Mouse (Mus musculus) telencephalon, adult 2 months (tissue): Measurements from ENCODE around the gene 4930426L09Rik.
A peak's percentile ranks its signal among the peaks of the same experiment; 100 is the strongest.

Experiments
- DNase-seq: peaks from one replicate; pipeline ENCODE4 v3.0.0-alpha.2; 2011; ENCODE audit warnings: low read depth, low spot score

Gene 4930426L09Rik

DNA sequence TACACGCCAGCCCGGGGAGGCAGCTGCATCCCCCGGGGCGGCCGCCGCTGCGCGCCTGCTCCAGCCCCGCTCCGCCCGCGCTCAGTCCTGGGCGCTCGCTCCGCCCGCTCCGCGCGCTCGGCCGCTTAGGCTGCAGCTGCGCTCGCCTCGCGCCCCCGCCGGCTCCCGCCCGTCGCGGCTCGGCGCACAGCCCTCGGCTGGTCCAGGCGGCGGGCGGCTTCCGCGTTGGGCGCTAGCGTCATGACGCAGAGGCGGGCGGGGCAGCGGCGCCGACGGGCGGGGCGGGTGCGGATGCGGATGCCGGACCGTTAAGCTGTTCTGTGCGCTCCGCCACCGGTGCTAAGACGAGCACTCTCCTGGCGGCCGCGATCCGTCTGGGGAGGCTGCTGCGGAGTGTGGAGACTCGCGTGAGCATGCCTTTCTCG, at the start of gene 4930426L09Rik, which contains the start of gene Pip4k2a:
4930426L09Rik (plus strand) TSS at position 290 of the 425 bp plus-strand sequence.
Pip4k2a (minus strand) TSS at position 73 of the 425 bp plus-strand sequence.
- DNase-seq = peak; percentile 81

GRCm38 (mm10) chr2:18948741-18949140, 49.4 kb upstream of the 4930426L09Rik start:
- no peak for DNase-seq

GRCm38 (mm10) chr2:18950758-18951157, 47.4 kb upstream of the 4930426L09Rik start:
- DNase-seq = no peak

- DNase-seq = peak; percentile 67
Observed at GRCm38 (mm10) chr2:18952102-18952673, 46.0 kb upstream of the 4930426L09Rik start.

GRCm38 (mm10) chr2:18954422-18954821, 43.7 kb upstream of the 4930426L09Rik start:
- DNase-seq = no peak

GRCm38 (mm10) chr2:18955022-18955421, 43.1 kb upstream of the 4930426L09Rik start:
- DNase-seq = no peak

GRCm38 (mm10) chr2:18955671-18956070, 42.5 kb upstream of the 4930426L09Rik start:
- DNase-seq = no peak

GRCm38 (mm10) chr2:18956424-18956823, 41.7 kb upstream of the 4930426L09Rik start:
- DNase-seq = no peak

DNA sequence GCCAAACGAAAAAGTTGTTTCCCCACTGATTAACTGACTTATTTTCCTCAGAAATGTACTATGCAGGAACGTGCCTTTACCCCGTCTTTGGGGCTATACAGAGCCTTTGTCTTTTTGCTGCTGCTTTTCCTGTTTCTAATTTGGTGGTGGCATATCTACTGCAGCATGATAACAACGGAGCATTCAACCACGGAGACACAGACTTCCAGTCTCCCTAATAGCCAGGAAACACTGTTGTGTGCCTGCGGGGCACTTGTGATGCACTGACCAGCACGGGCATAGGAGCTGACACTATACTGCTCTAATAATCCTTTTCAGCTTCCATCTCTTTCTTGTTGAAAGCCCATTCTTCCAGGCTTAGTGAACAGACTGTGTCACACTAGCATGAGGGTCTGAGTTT, 41.2 kb upstream of the 4930426L09Rik start:
- no peak for DNase-seq

- no peak for DNase-seq
Observed at GRCm38 (mm10) chr2:18957459-18957858, 40.7 kb upstream of the 4930426L09Rik start.

- DNase-seq = no peak
Observed at GRCm38 (mm10) chr2:18958044-18958443, 40.1 kb upstream of the 4930426L09Rik start.

DNA sequence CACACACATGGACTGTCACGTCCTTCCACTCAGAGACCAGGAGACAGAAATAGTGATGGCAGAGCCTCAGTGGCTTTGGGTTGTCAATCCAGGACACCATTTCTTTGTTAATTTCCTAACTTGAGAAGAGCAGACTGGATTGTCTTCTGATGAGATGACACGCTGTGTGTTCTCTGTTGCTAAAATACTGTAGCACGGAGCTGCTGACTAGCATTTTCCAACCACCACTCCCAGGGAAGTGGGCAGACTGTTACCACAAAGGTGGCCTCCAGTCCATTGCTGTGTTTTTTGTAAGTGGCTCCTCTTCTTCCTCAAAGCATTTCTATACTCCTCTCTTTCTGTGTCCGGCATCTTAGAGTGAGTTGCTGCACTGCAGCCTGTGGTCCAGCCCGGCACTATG, 39.6 kb upstream of the 4930426L09Rik start:
- DNase-seq = no peak

GRCm38 (mm10) chr2:18959008-18959407, 39.1 kb upstream of the 4930426L09Rik start:
- no peak for DNase-seq

- no peak for DNase-seq
Observed at GRCm38 (mm10) chr2:18959558-18959957, 38.6 kb upstream of the 4930426L09Rik start.

- DNase-seq = no peak
Observed at GRCm38 (mm10) chr2:18960376-18960973, 37.7 kb upstream of the 4930426L09Rik start.

- no peak for DNase-seq
Observed at GRCm38 (mm10) chr2:18962502-18962901, 35.6 kb upstream of the 4930426L09Rik start.

DNA sequence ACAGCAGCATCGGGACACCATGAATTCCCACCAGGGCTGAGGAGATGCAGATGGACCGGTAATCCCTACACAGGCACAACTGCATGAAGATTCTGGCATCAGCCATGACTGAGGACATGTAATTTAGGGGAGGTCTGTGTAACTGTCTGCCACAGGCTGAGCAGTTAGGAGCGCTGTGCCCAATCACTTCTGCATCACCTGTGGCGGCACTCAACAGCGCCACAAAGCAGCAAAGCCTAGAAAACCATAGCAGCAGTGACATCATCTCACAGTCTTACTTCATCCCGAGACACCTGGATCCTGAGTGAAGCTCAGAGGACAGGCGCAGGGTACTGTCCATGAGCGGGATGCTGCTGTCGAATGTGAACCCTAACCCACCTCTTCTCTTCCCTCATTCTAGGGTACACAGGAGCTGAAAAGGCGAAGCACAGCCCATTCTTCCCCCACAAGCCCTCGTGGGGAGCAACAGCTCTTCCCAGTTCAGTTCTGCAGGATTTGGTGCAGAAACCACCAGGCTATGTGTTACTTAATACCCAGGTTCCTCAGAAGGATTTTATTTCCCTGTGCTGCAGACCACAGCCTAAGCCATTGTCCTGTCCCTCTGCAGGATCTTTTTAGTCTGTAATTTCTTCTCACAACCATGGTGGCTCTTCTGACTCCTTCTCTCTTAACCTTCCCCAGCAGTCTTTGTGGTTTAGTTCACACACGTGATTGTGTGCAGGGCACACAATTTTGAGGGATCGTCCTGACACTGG, 34.7 kb upstream of the 4930426L09Rik start:
- DNase-seq = no peak

DNA sequence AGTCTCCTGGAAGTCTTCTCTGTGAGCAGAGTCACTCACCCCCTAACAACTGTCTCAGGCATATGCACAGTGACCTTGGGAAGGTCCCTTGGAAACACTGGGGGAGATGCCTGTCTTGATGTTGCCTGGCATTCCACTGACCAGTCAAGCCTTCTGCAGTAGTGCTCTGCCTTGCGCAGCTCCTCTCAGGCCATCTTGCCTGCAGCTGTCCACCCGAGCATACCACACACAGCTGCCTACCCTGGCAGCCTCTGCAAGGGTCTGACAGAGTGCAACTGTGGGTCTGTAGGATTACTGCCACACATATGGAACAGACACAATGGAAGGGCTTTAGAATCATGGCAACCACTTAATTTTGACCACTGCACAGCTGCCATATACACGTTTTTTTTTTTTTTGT, 33.0 kb upstream of the 4930426L09Rik start:
- no peak for DNase-seq

DNA sequence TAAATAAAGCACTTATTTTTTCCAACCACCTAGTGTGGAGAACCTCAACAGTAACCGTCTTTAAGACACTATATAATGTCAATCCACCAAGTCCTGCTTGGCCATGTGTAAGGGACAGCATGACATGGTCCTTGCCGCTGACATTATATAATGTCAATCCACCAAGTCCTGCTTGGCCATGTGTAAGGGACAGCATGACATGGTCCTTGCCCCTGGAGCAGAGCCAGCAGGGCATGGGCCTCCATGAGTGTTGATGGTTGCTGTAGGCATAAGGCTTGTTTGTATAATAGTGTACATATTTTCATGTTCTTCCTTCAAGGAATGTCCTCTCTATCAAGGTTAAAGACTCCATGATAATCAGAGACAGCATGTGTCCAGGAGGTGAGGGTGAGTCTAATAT, 32.2 kb upstream of the 4930426L09Rik start:
- DNase-seq = no peak

- no peak for DNase-seq
Observed at GRCm38 (mm10) chr2:18966566-18966965, 31.6 kb upstream of the 4930426L09Rik start.

- no peak for DNase-seq
Observed at GRCm38 (mm10) chr2:18967451-18968063, 30.6 kb upstream of the 4930426L09Rik start.

DNA sequence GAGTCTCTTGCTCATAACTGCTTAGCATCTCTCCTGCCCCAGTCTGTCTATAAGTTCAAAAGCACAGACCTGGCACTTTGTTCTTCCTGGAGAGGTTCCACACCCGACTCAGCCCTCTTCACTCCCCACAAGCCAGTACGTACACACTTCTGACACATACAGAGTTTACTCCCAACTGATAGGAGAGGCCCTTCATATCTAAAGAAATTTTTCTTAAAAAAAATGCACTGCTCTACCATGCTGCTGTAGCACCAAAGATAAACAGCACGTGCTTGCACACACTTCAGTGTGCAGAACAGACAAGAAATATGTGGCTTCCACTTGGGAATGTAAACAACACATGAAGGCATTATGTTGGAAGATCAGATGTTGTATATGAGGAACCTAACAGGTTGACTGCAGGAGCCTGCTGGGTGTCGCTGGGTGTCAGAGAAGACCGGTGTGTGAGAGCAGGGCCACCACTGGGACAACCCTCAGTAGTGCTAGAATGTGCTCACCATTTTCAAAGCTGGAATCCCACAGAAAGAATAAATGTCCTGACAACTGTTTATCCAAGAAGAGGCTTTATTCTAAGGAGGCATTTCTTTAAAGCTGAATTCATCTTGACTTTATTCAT, 29.0 kb upstream of the 4930426L09Rik start:
- DNase-seq = no peak
